Mouse (Mus musculus) cerebral cortex, adult 2 months (tissue): ENCODE results near the gene Zbtb34.

Experiments
- WGBS: fragments of 180-500 bp; shearing (Covaris S2); methylation state at CpG from one replicate; pipeline ENCODE4 v1.1.7; 2018; 5-methylcytosine and 5-hydroxymethylcytosine counted together

Gene Zbtb34

GRCm38 (mm10) chr2:33399091-33399490 lies 32.0 kb downstream of the Zbtb34 start:
- WGBS: 73% methylated on average over 7 of the region's 7 CpGs

DNA sequence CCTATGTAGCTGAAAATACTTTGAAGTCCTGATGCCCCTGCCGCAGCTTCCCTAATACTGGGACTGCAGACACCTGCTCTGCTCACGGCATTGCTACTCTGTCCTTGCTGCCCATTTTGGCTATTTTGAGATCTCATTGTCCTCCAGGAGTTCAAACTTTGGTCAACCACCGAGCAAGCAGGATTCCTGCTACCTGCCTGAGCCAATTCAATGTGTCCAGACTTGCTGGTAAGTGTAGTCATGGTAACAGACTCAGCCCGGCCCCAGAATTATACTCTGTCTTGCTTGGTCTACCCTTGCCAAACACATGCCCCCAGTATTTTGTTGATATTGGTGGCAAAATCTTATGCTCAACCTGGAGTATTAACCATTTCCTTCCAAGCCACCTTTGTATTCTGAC lies 34.1 kb downstream of the Zbtb34 start:
- 69% methylated on average over 4 of the region's 4 CpGs for WGBS

- WGBS: 87% methylated on average over 2 of the region's 2 CpGs
Observed at GRCm38 (mm10) chr2:33395053-33395452, 36.1 kb downstream of the Zbtb34 start.

- WGBS: 38% methylated on average over 11 of the region's 11 CpGs
Observed at GRCm38 (mm10) chr2:33393951-33394635, 37.0 kb downstream of the Zbtb34 start.

DNA sequence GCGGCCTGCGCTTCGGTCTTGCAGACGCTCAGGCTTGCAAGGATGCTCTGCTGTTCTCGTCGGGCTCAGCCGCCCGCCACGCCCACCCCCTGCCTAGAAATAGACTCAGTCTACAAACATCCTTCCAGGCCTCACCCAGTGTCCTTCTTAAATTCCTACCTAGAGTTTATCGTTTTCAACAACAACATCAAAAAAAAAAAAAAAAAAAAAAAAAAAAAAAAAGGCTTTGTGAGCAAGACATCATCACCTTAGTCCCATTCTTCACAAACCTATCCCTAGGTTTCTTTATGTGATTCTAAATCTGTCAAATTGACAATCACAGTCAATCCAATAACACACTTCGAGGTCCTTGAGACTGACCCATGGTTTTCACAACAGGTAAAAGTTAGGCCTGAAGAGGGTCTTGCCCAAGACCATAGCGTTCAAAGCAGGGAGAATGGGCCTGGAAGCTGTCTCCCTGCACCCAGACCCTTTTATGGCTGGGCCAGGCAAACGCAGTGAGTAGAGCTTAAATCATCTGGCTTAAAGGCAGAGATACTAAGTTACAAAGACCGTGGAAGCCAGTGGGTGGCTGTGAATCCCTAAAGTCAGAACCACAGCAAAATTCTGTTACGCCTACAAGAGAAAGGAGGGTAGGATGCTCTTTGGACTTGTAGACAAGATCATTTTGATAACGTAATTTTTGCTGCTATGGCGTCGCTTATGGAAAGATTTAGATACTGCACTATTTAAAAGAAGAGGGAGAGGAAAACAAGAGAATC lies 59.3 kb downstream of the Zbtb34 start:
- 19% methylated on average over 18 of the region's 18 CpGs for WGBS

DNA sequence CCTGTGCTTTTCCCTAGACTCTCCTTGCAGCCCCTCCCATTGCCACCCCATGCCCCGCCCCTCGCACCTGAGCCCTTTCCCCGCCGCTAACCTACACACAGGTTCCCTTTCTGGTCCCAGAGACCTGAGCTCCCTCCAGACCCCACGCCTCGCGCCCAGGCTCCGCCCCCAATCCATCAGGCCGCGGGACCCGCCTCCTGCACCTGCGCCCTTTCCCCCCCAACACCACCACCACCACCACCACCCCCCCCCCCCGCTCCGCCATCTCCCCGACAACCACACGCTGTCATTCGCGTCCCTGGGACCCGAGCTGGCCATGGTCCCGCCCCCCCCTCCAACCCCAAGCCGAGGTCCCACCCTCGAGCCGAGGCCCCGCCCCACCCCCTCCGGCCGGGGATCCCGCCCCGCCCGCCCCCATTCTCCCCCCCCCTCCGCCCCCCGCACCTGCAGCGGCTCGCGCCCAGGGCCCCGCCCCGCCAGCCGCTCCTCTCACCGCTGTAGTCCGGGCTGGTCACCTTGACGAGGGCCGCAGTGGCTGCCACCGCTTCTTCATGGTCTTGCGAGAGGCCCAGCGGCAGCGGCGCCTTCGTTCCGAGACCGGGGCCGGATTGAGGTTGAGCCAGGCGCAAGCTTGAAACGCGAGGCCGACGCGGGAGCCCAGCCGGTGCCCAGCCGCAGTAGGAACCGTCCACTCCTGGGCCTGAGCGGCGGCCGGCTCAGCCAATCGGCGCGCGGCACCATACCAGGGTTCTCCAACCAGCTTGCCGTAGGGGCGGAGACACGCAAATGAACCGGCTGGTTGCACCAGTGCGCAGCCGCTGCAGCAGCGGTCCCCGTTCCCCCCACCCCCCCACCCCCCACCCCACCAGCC lies 60.1 kb downstream of the Zbtb34 start, which contains the start of gene Ralgps1:
Gene Ralgps1 (minus strand): TSS at position 710 of the 871 bp plus-strand sequence.
- 1% methylated on average over 68 of the region's 74 CpGs for WGBS

DNA sequence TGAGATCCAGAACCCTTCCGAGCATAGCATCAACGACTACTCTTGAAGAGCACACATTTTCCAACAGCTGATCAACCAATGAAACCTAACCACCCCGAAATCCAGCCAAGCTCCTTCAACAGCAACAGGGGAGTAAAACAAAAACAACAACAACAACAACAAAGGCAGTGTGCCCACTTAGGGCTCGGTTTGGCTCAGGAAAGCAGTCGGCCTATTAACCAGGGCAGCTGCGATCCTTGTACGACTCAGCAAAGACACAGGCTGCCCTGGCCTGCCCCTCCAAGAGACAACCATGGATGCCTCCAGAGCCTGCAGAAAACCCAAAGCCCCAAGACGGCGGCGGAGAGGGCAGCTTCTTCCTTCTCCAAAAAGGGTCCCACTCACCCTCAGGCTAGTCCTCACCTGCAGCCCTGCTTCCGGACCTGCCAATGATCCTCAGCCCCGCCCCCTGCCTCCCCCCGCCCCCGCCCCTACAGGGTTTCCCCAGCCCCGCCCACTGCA lies 60.8 kb downstream of the Zbtb34 start:
- WGBS: 5% methylated on average over 15 of the region's 15 CpGs

DNA sequence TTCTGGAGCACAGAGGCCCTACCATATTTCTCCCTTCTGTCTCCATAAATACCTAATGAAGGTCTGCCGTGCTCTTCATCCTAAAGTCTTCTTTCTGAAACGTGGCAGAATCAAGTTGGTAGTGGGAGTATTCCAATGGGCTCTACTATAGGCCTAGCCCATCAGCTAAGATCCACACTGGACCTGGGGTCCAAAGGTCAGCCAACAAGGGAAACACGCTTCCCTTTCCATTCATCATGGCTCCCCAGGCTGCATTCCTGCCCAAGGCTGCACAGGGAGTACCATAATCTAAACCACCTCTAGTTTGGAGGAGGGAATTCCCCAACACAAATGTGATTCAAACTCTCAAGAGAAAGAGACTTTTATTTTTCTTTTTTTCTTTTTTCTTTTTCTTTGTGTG lies 61.7 kb downstream of the Zbtb34 start:
- 57% methylated on average over 3 of the region's 3 CpGs for WGBS

DNA sequence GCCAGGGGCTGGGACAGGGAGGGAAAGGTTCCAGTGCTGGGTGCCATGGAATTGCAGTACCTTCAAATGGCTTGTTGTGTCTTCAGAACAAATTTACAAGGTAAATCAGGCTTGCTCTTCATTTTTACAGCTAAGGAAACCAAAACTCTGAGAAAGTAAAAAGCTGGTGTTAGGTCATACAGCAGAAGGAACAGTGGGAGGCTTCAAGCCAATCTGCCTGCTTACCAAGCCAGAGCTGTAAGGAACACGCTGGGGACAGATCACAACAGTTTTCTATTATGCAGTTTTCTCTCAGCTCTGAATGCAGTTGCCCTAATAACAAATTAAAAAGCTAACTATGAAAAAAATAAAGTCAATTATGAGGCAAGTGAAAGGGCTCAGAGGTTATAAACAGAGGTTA lies 62.6 kb downstream of the Zbtb34 start:
- 28% methylated on average over 1 of the region's 1 CpGs for WGBS

GRCm38 (mm10) chr2:33365703-33366471 lies 65.2 kb downstream of the Zbtb34 start:
- WGBS: 22% methylated on average over 9 of the region's 9 CpGs

GRCm38 (mm10) chr2:33364656-33365055 lies 66.5 kb downstream of the Zbtb34 start:
- 72% methylated on average over 4 of the region's 4 CpGs for WGBS

DNA sequence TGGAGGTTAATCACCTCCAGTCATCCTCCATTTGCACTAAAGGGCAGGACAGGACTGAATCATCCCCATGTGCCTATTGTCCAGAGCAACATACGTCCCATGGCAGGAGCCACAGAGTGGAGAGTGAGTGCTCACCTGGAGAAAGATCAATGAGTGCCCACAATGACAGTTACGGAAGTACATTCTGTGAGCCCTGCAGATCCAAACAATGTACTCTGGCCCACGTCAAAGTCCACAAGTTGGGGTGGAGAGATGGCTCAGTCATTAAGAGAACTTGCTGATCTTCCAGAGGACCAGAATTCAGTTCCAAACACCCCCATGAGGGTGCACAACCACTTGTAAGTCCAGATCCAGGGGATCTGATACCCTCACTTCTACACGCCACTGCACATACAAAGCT lies 67.2 kb downstream of the Zbtb34 start:
- 92% methylated on average over 4 of the region's 4 CpGs for WGBS

- WGBS: 70% methylated on average over 9 of the region's 9 CpGs
Observed at GRCm38 (mm10) chr2:33361139-33361716, 69.9 kb downstream of the Zbtb34 start.

GRCm38 (mm10) chr2:33360564-33360963 lies 70.6 kb downstream of the Zbtb34 start:
- 86% methylated on average over 3 of the region's 3 CpGs for WGBS

DNA sequence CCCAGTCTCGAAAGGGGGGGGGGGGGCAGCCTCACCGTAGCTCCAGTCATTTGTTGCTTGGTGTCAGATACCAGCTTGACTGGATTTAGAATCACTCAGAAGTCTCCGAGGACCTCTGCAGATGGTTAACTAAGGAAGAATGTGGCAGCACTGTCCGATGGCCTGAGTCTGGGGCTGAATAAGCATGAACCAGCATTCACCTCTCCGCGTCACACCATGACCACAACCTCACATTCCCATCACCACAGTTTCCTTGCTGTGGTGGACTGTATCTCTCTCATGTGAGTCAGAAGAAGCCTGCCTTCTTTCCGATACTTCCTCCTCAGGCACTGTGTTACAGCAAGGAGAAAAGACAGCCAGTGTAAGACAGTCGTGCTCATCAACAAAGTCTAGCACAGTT lies 71.9 kb downstream of the Zbtb34 start:
- WGBS: 88% methylated on average over 8 of the region's 8 CpGs

DNA sequence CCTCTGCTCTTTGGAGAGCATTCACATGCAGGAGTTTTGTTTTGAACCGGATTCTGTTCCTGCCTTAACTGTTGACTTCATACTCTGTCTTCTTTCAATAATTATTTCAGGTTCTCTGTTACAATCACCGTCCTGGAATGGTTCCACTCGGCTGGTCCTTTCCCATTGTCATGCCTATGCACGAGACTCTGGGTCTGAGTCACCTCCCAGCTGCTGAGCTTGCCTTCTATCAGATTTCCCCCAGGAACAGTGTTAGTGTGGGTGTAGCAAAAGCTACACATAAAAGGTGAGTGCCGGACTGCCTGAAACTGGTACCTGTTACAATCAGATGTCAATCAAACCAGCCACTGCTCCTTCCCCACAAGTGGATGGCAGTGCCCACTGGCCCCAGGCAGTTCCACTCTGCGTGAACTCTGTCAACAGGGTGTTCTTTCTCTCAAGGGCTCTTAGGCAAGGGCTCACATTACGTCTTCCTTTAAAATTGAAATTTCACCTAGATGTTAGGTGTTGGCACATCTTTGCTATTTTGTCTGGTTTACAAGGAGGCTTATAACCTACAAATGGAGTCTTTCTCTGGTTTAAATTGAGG lies 73.8 kb downstream of the Zbtb34 start:
- WGBS: 63% methylated on average over 7 of the region's 7 CpGs
